Comparison of ENCODE assay signal across 17 mouse cellular contexts in genomic region chr2:132505828-132506227, GRCm38 (mm10).
"Had no signal": no experiment of that assay in that cellular context is flagged by ENCODE, and none has a peak within 500 bp of the region (broad histone marks: within the 10 kb centered on the region; RNA-seq: fewer than 3 reads in every experiment).

No protein-coding gene starts in this region.

- H3K27ac ChIP-seq: neural tube, embryonic 12.5 days; neural tube, embryonic 13.5 days; neural tube, embryonic 15.5 days; stomach, embryonic 15.5 days; stomach, postnatal 0 days had no signal

- H3K4me2 ChIP-seq: neural tube, embryonic 12.5 days; neural tube, embryonic 13.5 days; neural tube, embryonic 15.5 days; stomach, embryonic 15.5 days had no signal

- H3K9me3 ChIP-seq: neural tube, embryonic 12.5 days; neural tube, embryonic 13.5 days; neural tube, embryonic 15.5 days; stomach, embryonic 15.5 days had no signal

- H3K9ac ChIP-seq: neural tube, embryonic 12.5 days; neural tube, embryonic 13.5 days; neural tube, embryonic 15.5 days; stomach, embryonic 15.5 days had no signal

- DNase-seq: retina, postnatal 1 day; right cerebral cortex, adult 18-20 months; right cerebral cortex, postnatal 14 days; right cerebral cortex, postnatal 25 days; right cerebral cortex, postnatal 4 days; spleen, adult 18-20 months; thymus, adult 18-20 months; thymus, adult 2 months; thymus, postnatal 14 days; thymus, postnatal 25 days; thymus, postnatal 36 days; thymus, postnatal 4 days had no signal

- H3K27me3 ChIP-seq: neural tube, embryonic 12.5 days; neural tube, embryonic 13.5 days; neural tube, embryonic 15.5 days; stomach, embryonic 15.5 days had no signal

- H3K4me3 ChIP-seq: neural tube, embryonic 12.5 days; neural tube, embryonic 13.5 days; neural tube, embryonic 15.5 days; stomach, embryonic 15.5 days had no signal

- H3K4me1 ChIP-seq: neural tube, embryonic 12.5 days; neural tube, embryonic 13.5 days; neural tube, embryonic 15.5 days; stomach, embryonic 15.5 days had no signal

- H3K36me3 ChIP-seq: neural tube, embryonic 12.5 days; neural tube, embryonic 13.5 days; neural tube, embryonic 15.5 days; stomach, embryonic 15.5 days had no signal
